15 mouse cellular contexts compared by ENCODE assay signal in genomic region chr4:136894821-136895220, GRCm38 (mm10).
"Had no signal": no experiment of that assay in that cellular context is flagged by ENCODE, and none has a peak within 500 bp of the region (broad histone marks: within the 10 kb centered on the region; RNA-seq: fewer than 3 reads in every experiment).

No protein-coding gene starts in this region.

- H3K4me3 ChIP-seq: layer of hippocampus, adult 2 months; liver, embryonic 12.5 days; liver, embryonic 15.5 days; lung, embryonic 15.5 days had no signal

- H3K4me1 ChIP-seq: liver, embryonic 12.5 days; liver, embryonic 15.5 days; lung, embryonic 15.5 days had no signal

- H3K9ac ChIP-seq: liver, embryonic 12.5 days; liver, embryonic 15.5 days; lung, embryonic 15.5 days had no signal

- H3K27ac ChIP-seq: layer of hippocampus, adult 2 months; liver, embryonic 12.5 days; liver, embryonic 15.5 days; lung, embryonic 15.5 days had no signal

- H3K9me3 ChIP-seq: liver, embryonic 12.5 days; liver, embryonic 15.5 days; lung, embryonic 15.5 days had no signal

- H3K36me3 ChIP-seq: liver, embryonic 12.5 days; liver, embryonic 15.5 days; lung, embryonic 15.5 days had no signal

- H3K4me2 ChIP-seq: liver, embryonic 12.5 days; liver, embryonic 15.5 days; lung, embryonic 15.5 days; midbrain, embryonic 11.5 days had no signal

- ATAC-seq: liver, embryonic 12.5 days had no signal

- DNase-seq: kidney, adult 18-20 months; kidney, adult 9 months; kidney, postnatal 25 days; layer of hippocampus, adult 9-11 months; lung, adult 18-20 months; lung, postnatal 10 days; lung, postnatal 36 days; midbrain, embryonic 14.5 days; thymus, adult 18-20 months; thymus, postnatal 36 days had no signal
